ENCODE assay signal across 12 mouse cellular contexts in the genomic region with DNA sequence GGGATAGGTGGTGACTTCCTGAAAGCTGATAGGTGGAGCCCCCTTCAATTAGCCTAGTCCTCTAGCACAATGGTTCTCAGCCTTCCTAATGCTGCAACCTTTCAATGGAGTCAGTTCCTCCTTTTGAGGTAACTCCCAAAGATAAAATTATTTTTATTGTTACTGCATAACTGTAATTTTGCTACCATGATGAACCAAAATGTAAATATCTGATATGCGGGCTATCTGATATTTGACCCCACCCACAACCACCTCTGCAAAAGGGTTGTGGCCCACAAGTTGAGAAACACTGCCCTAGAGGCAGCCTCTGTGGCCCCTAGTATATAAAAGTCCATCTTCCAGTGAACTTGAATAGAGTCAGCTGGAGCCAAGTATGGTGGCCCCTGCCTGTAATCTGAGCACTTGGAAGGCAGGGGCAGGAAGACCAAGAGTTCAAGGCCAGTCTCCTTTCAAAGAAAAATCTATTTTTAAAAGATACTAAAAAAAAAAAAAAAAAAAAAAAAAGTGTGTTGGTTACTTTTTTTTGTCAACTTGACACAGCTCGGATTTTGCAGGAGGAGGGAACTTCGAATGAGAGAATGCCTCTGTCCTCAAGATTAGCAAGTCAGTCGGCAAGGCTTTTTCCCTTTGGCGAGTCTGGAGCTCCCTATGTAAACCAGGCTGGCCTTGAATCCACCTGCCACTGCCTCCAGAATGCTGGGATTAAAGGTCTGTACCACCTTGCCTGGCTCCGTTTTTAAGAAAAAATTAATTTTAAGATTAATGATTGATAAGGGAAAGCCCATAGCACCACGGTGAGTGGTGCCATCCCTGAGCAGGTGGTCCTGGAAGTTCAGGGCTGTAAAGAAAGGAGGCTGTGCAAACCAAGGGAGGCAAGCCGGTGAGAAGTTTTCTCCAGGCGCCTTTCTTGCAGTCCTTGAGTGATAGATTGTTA. TPM values are rescaled to one million over a fixed set of nuclear protein-coding genes. Genes with fewer than 3 reads are reported as not detected.
DNase-seq lines count a peak whose midpoint lies in the region; ATAC-seq and TF ChIP-seq lines count a peak whose summit lies in the region.
"Had no signal": no experiment of that assay in that cellular context is flagged by ENCODE, and none has a peak within 500 bp of the region (broad histone marks: within the 10 kb centered on the region; RNA-seq: fewer than 3 reads in every experiment).

No protein-coding gene starts in this region.

- intact Hi-C loops in heart, postnatal 25 days (cut with DNase I), result no loop called here
- intact Hi-C loops in left cerebral cortex, adult 2 months (cut with DNase I), result loop anchor here (5.0 kb wide), 1 partner anchor 63 kb away; a partner anchor contains a TSS

- H3K27ac ChIP-seq in heart, embryonic 14.5 days (replicated peaks in 1 of 2; ENCODE audit: control insufficient read depth in 1 of 2, insufficient read depth in 1 of 2, low read depth in 2 of 2, low read length in 2 of 2), result no peak overlapping the region
- no peak overlapping the region for H3K27ac ChIP-seq in midbrain, embryonic 14.5 days (replicated peaks; ENCODE audit: low read depth, low read length)
- H3K27ac ChIP-seq in midbrain, embryonic 11.5 days (ENCODE audit: low read depth, low read length), result no peak overlapping the region
- no peak overlapping the region for H3K27ac ChIP-seq in neural tube, embryonic 15.5 days (replicated peaks)
- no peak overlapping the region for H3K27ac ChIP-seq in left cerebral cortex, adult 2 months

- H3K4me3 ChIP-seq in heart, embryonic 14.5 days (ENCODE audit: control insufficient read depth in 1 of 2, insufficient read depth in 1 of 2, low read depth in 1 of 2, low read length in 2 of 2), result no peak overlapping the region
- peak overlapping the region; percentile 65; the same call in 1 of the 2 replicates for H3K4me3 ChIP-seq in midbrain, embryonic 14.5 days (replicated peaks; ENCODE audit: low read depth, low read length)
- no peak overlapping the region for H3K4me3 ChIP-seq in midbrain, embryonic 11.5 days (ENCODE audit: low read depth, low read length)
- H3K4me3 ChIP-seq in neural tube, embryonic 15.5 days (replicated peaks), result no peak overlapping the region
- no peak overlapping the region for H3K4me3 ChIP-seq in left cerebral cortex, adult 2 months

- H3K36me3 ChIP-seq in heart, embryonic 14.5 days (ENCODE audit: control insufficient read depth, insufficient read depth, low read length), result 0 out of 2 replicates have a peak, but pooled peaks cover 3% of the 10 kb centered on the region
- H3K36me3 ChIP-seq in midbrain, embryonic 14.5 days (ENCODE audit: control insufficient read depth, insufficient read depth, low read length), result no peaks in the 10 kb centered on the region
- no peaks in the 10 kb centered on the region for H3K36me3 ChIP-seq in midbrain, embryonic 11.5 days (ENCODE audit: control insufficient read depth, insufficient read depth, low read length)
- 0 out of 2 replicates have a peak, but pooled peaks cover under 1% of the 10 kb centered on the region for H3K36me3 ChIP-seq in neural tube, embryonic 15.5 days

- H3K9ac ChIP-seq in heart, embryonic 14.5 days (ENCODE audit: low read length), result no peak overlapping the region
- H3K9ac ChIP-seq in midbrain, embryonic 14.5 days (replicated peaks; ENCODE audit: low read length), result no peak overlapping the region
- H3K9ac ChIP-seq in midbrain, embryonic 11.5 days (ENCODE audit: low read length), result no peak overlapping the region
- no peak overlapping the region for H3K9ac ChIP-seq in neural tube, embryonic 15.5 days (replicated peaks)

- DNase-seq in heart, postnatal 25 days (ENCODE audit: low spot score), result no peak
- DNase-seq in midbrain, embryonic 14.5 days, result no peak
- DNase-seq in midbrain, embryonic 11.5 days (ENCODE audit: low spot score, missing footprints), result no peak
- DNase-seq in kidney, adult 8-10 months, result peak; percentile 44 to 57
- no peak for DNase-seq in layer of hippocampus, adult 8-10 months (ENCODE audit: low spot score in 2 of 2)
- DNase-seq in left cerebral cortex, adult 2 months (ENCODE audit: extremely low spot score in 1 of 2, low spot score in 2 of 2), result no peak
- DNase-seq: gastrocnemius, postnatal 36 days; right cerebral cortex, postnatal 25 days had no signal

- peak overlapping the region; percentile 98; the same call in 1 of the 2 replicates for H3K4me2 ChIP-seq in heart, embryonic 14.5 days (ENCODE audit: low read length)
- no peak overlapping the region for H3K4me2 ChIP-seq in midbrain, embryonic 14.5 days (ENCODE audit: low read length)
- no peak overlapping the region for H3K4me2 ChIP-seq in midbrain, embryonic 11.5 days
- H3K4me2 ChIP-seq in neural tube, embryonic 15.5 days, result peak overlapping the region; percentile 95; the same call in 1 of the 2 replicates

- no peaks in the 10 kb centered on the region for H3K27me3 ChIP-seq in heart, embryonic 14.5 days (ENCODE audit: control insufficient read depth, insufficient read depth, low read length)
- no peaks in the 10 kb centered on the region for H3K27me3 ChIP-seq in midbrain, embryonic 14.5 days (ENCODE audit: control insufficient read depth, insufficient read depth, low read length)
- 0 out of 2 replicates have a peak, but pooled peaks cover 2% of the 10 kb centered on the region for H3K27me3 ChIP-seq in midbrain, embryonic 11.5 days (ENCODE audit: control insufficient read depth, insufficient read depth, low read length)
- H3K27me3 ChIP-seq in neural tube, embryonic 15.5 days (replicated peaks), result no peaks in the 10 kb centered on the region

- TF ChIP-seq CTCF in left cerebral cortex, adult 2 months (IDR thresholded peaks at IDR 0.05), result no peak

- no peaks in the 10 kb centered on the region for H3K9me3 ChIP-seq in heart, embryonic 14.5 days (ENCODE audit: control insufficient read depth, low read length)
- no peaks in the 10 kb centered on the region for H3K9me3 ChIP-seq in midbrain, embryonic 14.5 days (ENCODE audit: control insufficient read depth, low read length)
- no peaks in the 10 kb centered on the region for H3K9me3 ChIP-seq in midbrain, embryonic 11.5 days (ENCODE audit: control insufficient read depth, low read length)
- H3K9me3 ChIP-seq in neural tube, embryonic 15.5 days (replicated peaks), result no peaks in the 10 kb centered on the region

- no peak for ATAC-seq in heart, embryonic 14.5 days (ENCODE audit: insufficient number of reproducible peaks, insufficient read depth, low FRiP score, low read depth)
- no peak for ATAC-seq in midbrain, embryonic 14.5 days (ENCODE audit: low FRiP score, low TSS enrichment)
- ATAC-seq in midbrain, embryonic 11.5 days (ENCODE audit: low FRiP score), result no peak
- ATAC-seq in neural tube, embryonic 15.5 days (ENCODE audit: low FRiP score), result no peak

- peaks cover 10 to 12% of the 10 kb centered on the region in 2 experiments for H3K4me1 ChIP-seq in heart, embryonic 14.5 days (ENCODE audit: control insufficient read depth in 2 of 2, insufficient read depth in 2 of 2, low read length in 2 of 2)
- peaks cover 13% of the 10 kb centered on the region for H3K4me1 ChIP-seq in midbrain, embryonic 14.5 days (ENCODE audit: control insufficient read depth, insufficient read depth, low read length)
- peaks cover 12% of the 10 kb centered on the region for H3K4me1 ChIP-seq in midbrain, embryonic 11.5 days (ENCODE audit: control insufficient read depth, insufficient read depth, low read length)
- peaks cover 16% of the 10 kb centered on the region for H3K4me1 ChIP-seq in neural tube, embryonic 15.5 days

- 55% methylated on average over 9 of the region's 9 CpGs for WGBS in heart, embryonic 14.5 days
- 58% methylated on average over 9 of the region's 9 CpGs for WGBS in midbrain, embryonic 14.5 days
- 61% methylated on average over 9 of the region's 9 CpGs for WGBS in midbrain, embryonic 11.5 days
- WGBS in neural tube, embryonic 15.5 days, result 62% methylated on average over 9 of the region's 9 CpGs

RNA-seq across cellular contexts. Expression of a gene that starts 1.4 kb away (rescaled TPM):
- 216 and 221 TPM in 2 replicates for polyA plus RNA-seq in heart, embryonic 14.5 days (2014; fragmentation: Nextera tagmentation; extraction: Ambion mirVana)
- 100 to 1,000 TPM; 124 to 126 TPM for total RNA-seq in heart, postnatal 25 days (2021)
- 312 and 318 TPM in 2 replicates for polyA plus RNA-seq in midbrain, embryonic 14.5 days (2014; fragmentation: Nextera tagmentation; extraction: Ambion mirVana)
- polyA plus RNA-seq in midbrain, embryonic 11.5 days (2014; fragmentation: Nextera tagmentation; extraction: Ambion mirVana), result 386 and 400 TPM in 2 replicates
- polyA plus RNA-seq in neural tube, embryonic 15.5 days (2015; fragmentation: Nextera tagmentation; extraction: Ambion mirVana), result 269 and 298 TPM in 2 replicates
- total RNA-seq in layer of hippocampus, adult 8-10 months (2022), result 100 to 1,000 TPM; 107 to 127 (median 116) TPM
- 10 to 100 TPM; 87.5 to 90.9 TPM for total RNA-seq in left cerebral cortex, adult 2 months (2021)

RNA-seq across cellular contexts. Expression of a gene that starts 23.3 kb away (rescaled TPM):
- polyA plus RNA-seq in heart, embryonic 14.5 days (2014; fragmentation: Nextera tagmentation; extraction: Ambion mirVana), result 25.6 and 30.2 TPM in 2 replicates
- 10 to 100 TPM; 13.8 to 14.2 TPM for total RNA-seq in heart, postnatal 25 days (2021)
- 48.3 and 49.3 TPM in 2 replicates for polyA plus RNA-seq in midbrain, embryonic 14.5 days (2014; fragmentation: Nextera tagmentation; extraction: Ambion mirVana)
- polyA plus RNA-seq in midbrain, embryonic 11.5 days (2014; fragmentation: Nextera tagmentation; extraction: Ambion mirVana), result 34.0 and 36.1 TPM in 2 replicates
- polyA plus RNA-seq in neural tube, embryonic 15.5 days (2015; fragmentation: Nextera tagmentation; extraction: Ambion mirVana), result 49.3 and 50.4 TPM in 2 replicates
- total RNA-seq in layer of hippocampus, adult 8-10 months (2022), result 10 to 100 TPM; 36.8 to 41.3 (median 38.6) TPM
- 10 to 100 TPM; 38.9 to 46.5 TPM for total RNA-seq in left cerebral cortex, adult 2 months (2021)

RNA-seq across cellular contexts. Expression of a gene that starts 38.7 kb away (rescaled TPM):
- polyA plus RNA-seq in heart, embryonic 14.5 days (2014; fragmentation: Nextera tagmentation; extraction: Ambion mirVana), result 1.6 and 2.1 TPM in 2 replicates
- under 1 TPM; 0.75 to 0.84 TPM for total RNA-seq in heart, postnatal 25 days (2021)
- polyA plus RNA-seq in midbrain, embryonic 14.5 days (2014; fragmentation: Nextera tagmentation; extraction: Ambion mirVana), result 25.7 and 79.2 TPM in 2 replicates
- polyA plus RNA-seq in midbrain, embryonic 11.5 days (2014; fragmentation: Nextera tagmentation; extraction: Ambion mirVana), result 5.8 and 5.9 TPM in 2 replicates
- polyA plus RNA-seq in neural tube, embryonic 15.5 days (2015; fragmentation: Nextera tagmentation; extraction: Ambion mirVana), result 185 and 208 TPM in 2 replicates
- total RNA-seq in layer of hippocampus, adult 8-10 months (2022), result 100 to 1,000 TPM; 248 to 286 (median 272) TPM
- total RNA-seq in left cerebral cortex, adult 2 months (2021), result 100 to 1,000 TPM; 279 to 288 TPM
- total RNA-seq: CH12.LX had no signal
- polyA plus RNA-seq: macrophage had no signal

RNA-seq across cellular contexts. Expression of a gene that starts 47.1 kb away (rescaled TPM):
- polyA plus RNA-seq in heart, embryonic 14.5 days (2014; fragmentation: Nextera tagmentation; extraction: Ambion mirVana), result 13.0 and 13.3 TPM in 2 replicates
- total RNA-seq in heart, postnatal 25 days (2021), result 10 to 100 TPM; 58.8 to 72.6 TPM
- 82.9 and 84.3 TPM in 2 replicates for polyA plus RNA-seq in midbrain, embryonic 14.5 days (2014; fragmentation: Nextera tagmentation; extraction: Ambion mirVana)
- polyA plus RNA-seq in midbrain, embryonic 11.5 days (2014; fragmentation: Nextera tagmentation; extraction: Ambion mirVana), result 31.2 and 31.9 TPM in 2 replicates
- 76.7 and 88.8 TPM in 2 replicates for polyA plus RNA-seq in neural tube, embryonic 15.5 days (2015; fragmentation: Nextera tagmentation; extraction: Ambion mirVana)
- total RNA-seq in layer of hippocampus, adult 8-10 months (2022), result 100 to 1,000 TPM; 295 to 343 (median 318) TPM
- total RNA-seq in left cerebral cortex, adult 2 months (2021), result 100 to 1,000 TPM; 253 to 262 TPM

RNA-seq across cellular contexts. Expression of a gene that starts 51.9 kb away (rescaled TPM):
- 0.76 TPM in 1 of 2 replicates, not detected in the other for polyA plus RNA-seq in heart, embryonic 14.5 days (2014; fragmentation: Nextera tagmentation; extraction: Ambion mirVana)
- total RNA-seq in heart, postnatal 25 days (2021), result 1 to 10 TPM; 3.2 to 4.3 TPM
- 0.19 and 0.50 TPM in 2 replicates for polyA plus RNA-seq in midbrain, embryonic 14.5 days (2014; fragmentation: Nextera tagmentation; extraction: Ambion mirVana)
- polyA plus RNA-seq in midbrain, embryonic 11.5 days (2014; fragmentation: Nextera tagmentation; extraction: Ambion mirVana), result 0.97 and 1.3 TPM in 2 replicates
- 0.23 and 10.7 TPM in 2 replicates for polyA plus RNA-seq in neural tube, embryonic 15.5 days (2015; fragmentation: Nextera tagmentation; extraction: Ambion mirVana)
- total RNA-seq in layer of hippocampus, adult 8-10 months (2022), result 1 to 10 TPM; 3.6 to 7.2 (median 6.4) TPM
- total RNA-seq in left cerebral cortex, adult 2 months (2021), result 1 to 10 TPM; 3.6 to 5.3 TPM
- polyA plus RNA-seq: macrophage had no signal

Comparison
In these comparisons a context has a peak if more than half of its experiments do, and no peak if none do; other contexts are left out.
1. H3K4me2 ChIP-seq: peak in heart, embryonic 14.5 days (single experiment) and neural tube, embryonic 15.5 days (single experiment); none in midbrain, embryonic 14.5 days (single experiment) and midbrain, embryonic 11.5 days (single experiment).
2. DNase-seq: peak in kidney, adult 8-10 months (2 of 2); none in heart, postnatal 25 days (single experiment), midbrain, embryonic 14.5 days (single experiment), midbrain, embryonic 11.5 days (single experiment), layer of hippocampus, adult 8-10 months (0 of 2) and left cerebral cortex, adult 2 months (0 of 2).